Mouse (Mus musculus) CD4-positive helper T cell, adult 2 months (primary cell): ENCODE measurements around the gene Vipr1.
"Not testable (repeated sequence)": the region's sequence is repeated elsewhere in the genome, so short reads cannot be mapped to it uniquely, and the experiment has no call there.

Source experiments
- DNase-seq: peaks from one replicate; pipeline ENCODE4 v3.0.0-alpha.2; 2012; ENCODE audit warnings: low read depth, missing footprints, low spot score

Gene Vipr1

DNA sequence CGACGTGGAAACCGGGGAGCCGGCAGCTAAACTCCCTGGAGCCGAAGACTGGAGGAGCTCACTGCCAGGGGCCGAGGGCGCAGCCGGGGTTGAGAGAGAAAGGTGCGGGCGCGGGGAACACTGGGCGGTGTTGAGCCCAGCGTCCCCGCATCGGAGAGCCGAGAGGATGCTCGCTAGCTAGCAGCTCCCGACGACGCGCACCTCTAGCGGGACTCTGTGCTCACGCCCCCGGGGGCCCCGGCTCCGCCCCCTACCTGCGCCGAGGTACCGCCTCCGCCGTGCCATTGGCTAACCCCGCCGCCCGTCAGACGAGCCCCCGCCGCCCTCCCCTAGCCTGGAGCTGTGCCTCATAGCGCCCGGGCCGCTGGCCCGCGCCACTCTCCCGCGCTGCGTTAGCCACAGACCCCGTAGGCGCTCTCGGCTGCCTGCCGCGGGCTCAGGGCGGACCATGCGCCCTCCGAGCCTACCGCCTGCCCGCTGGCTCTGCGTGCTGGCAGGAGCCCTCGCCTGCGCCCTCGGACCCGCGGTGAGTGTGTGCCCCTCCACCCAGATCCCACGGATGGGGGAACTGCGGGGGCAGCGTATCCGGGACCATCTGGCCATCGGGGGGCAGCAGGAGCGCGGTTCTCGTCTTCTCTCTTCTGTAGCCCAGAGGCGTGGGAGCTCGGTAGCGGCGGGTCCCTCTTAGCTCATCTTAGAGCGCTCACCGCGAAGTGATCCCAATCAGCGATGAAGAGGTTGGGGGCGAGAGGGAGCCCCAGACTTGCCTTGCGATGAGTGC lies at the start of gene Vipr1:
TSS of gene Vipr1 (plus strand) at position 316 of the 781 bp plus-strand sequence.
- DNase-seq = peak; percentile 93

DNA sequence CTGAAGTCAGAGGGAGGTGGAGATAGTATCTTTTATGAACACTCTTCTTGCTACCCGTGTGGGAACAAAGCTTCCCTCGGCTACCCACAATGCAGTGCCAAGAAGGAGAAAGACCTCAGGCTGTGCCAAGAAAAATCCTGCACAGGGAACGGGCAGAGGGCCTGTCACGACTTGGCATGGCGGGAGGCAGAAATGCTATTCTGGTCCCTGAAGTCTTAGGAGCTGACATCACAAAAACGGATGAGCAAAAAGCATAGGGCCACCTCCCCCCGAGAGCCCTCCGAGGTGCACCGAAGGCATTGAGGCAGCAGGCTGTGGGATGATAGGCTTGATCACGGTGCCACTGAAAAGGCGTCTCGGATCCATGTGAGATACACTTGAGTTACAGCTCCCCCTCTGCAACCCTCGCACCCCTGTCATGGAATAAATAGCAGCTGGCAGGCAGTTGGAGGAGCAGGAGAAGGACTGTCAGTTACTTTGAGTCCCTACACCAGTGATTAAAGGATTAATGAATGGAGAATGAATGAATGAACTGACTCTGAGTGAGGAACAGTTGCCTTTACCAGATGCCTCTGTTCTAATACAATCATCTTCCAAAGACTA lies 49.5 kb upstream of the Vipr1 start:
- DNase-seq = no peak

DNA sequence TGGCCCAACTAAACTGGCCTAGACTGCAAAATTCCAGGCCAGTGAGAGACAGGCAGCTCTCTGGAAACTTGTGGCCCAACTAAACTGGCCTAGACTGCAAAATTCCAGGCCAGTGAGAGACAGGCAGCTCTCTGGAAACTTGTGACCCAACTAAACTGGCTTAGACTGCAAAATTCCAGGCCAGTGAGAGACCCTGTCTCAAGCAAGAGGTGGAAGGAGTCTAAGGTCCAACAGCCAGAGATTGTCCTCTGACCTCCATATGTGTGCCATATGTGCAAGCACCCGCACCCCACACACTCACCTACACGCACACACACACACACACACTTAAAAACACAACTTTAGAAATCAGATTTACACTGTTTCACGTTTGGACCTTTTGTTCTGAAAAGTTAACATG lies 48.7 kb upstream of the Vipr1 start:
- not testable (repeated sequence) for DNase-seq

DNA sequence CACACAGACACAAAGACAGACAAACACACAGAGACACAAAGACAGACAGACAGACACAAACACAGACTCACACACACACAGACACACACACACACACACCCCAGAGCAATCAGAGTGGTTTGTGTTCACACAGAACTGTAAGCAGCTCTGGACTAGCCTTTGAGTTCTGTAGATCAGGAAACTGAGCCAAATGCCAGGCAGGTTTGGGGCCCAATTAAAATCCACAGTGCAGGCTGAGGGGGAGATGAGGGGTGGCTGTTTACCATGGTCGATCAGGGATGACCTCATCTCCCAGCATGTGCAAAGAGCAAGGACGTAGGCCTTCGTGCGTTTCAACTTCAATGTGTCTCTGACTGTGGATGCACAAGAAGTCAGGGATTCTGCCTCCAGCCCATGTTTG lies 47.7 kb upstream of the Vipr1 start:
- DNase-seq = no peak

DNA sequence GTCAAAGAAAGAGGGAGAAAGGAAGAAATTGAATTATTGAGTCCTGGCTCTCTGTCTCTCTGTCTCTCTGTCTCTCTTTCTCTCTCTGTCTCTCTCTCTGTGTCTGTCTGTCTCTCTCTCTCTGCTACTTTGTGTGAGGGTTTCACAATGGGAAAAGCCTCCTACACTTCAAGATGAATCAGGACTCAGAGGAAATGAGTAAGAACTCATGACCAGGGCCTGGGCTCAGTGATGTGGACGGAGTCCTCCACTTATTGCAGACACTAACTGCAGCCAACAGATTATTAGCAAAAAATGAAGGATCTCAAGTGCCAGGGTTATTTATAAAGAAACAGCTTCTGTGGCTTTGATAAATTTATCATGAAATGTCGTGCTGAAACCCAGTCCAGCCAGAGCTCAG lies 44.4 kb upstream of the Vipr1 start:
- DNase-seq = no peak

DNA sequence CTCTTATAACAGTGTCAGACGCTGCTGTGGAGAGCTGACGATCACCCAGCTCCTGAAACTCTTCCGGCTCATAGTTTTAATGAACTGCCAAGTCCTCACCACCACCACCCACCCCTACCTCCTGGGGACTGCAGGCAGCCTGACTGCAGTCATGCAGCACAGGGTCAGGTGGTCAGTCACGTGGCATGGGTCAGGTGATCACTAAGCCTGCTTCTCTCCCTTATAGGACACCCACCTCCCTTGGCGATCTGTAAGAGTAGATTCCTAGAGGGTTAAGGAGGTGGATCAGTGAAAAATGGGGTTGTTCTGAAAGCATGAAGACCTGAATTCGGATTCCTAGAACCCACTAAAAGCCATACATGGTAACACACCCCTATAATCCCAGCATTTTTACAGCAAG lies 43.0 kb upstream of the Vipr1 start:
- no peak for DNase-seq

DNA sequence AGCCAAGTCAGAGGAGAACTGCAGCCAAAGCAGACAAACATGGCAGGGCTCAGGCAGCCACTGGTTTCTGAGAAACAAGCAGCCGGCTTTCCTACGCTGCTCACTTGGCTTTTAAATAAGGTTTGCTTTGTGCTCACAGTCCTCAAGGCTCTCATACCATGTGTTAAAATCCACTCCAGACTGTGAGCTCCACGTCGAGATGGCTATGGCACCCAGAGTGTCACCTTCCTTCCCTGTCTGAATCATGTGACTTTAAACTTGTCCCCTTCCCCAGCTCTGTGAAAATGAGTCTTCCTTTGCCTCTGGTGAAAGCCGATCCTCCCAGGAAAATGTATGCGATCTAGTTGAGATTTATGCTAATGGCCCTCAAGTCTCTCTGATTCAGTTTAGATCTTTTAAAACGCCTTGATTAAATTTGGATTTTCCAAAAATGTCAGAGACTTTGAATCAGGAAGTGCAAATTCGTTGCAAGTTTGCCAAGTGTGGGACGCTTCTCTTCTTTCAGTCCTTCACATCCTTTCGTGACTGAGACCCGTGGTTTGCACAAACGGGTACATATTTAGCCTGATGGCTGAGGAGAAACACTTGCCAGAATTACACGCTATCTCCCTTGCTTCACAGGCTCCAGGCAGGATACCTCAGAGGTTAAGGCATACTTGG lies 42.2 kb upstream of the Vipr1 start:
- no peak for DNase-seq

DNA sequence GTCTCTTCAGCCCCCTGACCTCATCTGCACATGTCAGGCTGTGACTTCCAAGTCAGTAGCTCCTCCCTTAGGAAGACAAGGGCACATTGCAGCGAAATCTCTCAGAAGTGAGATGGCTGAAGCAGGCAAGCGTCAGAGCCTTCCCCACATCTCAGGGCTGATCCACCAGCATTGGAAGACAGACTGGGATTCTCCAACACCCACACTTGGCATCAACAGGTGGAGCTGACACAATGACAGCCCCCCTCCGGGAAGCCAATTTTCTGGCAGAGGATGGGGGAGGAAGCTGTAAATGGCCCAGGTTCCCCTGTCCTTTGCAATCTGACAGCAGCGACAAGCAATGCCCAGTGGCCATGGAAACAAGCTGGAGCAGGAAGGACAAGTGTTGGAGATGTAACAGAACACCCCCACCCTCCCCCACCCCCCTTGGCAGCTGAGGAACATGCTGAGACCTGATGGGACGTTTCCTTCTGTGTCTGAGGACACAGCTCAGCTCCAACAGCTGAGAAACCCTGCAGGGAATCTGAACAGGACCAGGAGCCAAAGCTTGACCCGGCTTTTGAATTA lies 41.6 kb upstream of the Vipr1 start:
- DNase-seq = no peak

DNA sequence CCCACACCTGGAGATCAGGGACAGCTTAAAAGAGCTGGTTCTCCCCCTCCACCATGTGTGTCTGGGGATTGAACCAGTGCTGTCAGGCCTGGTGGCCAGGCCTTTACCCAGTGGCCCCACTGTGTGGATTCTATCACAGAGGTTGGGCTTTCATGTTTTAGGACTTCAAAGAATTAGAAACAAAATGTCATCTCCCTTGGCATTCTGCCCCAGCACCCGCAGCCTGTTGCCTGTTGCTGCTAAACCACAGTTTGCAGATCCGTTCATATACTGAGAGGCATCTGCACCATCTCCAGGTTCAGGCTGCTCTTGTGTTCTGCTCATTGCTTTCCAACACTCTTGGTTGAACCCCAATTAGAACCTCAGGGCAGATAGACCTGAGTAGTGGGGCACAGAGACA lies 40.1 kb upstream of the Vipr1 start:
- peak; percentile 61 for DNase-seq

DNA sequence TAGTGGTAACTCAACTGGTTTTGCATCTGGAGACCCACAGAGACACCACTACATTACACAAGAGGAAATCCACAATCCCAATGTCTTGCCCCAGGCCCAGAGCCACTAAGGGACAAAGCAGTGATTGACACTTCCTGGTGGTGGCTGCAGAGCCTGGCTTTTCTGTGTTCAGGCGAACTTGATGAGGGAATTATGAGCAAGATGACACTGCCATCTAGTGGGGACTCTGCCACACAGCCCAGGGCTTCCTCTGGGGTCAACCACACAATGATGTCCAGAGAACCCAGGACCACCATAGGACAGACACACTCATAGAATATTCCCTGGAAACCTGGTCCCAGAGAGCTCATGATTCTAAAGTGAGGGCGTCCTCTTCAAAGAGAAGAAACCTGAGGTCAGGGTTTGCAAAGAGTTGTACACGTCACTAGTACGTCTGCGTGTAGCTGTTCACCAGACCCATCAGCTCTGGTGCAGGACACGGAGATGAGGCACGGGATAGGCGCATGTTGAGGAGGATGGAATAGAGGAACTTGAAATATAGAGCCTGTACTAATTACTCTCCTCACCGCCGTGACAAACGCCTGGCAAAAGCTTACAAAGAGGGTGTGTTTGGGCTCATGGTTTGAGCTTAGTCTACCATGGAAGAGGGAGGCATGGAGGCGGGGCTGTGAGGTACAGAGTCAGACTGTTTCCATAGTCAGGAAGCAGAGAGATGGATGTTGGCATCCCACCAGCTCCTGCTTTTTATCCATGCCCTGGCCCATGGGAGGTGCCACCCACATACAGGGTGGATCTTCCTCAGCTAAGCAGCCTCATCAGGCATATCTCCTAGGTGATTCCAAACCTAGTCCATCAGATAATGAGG lies 36.9 kb upstream of the Vipr1 start:
- DNase-seq = peak; percentile 61

DNA sequence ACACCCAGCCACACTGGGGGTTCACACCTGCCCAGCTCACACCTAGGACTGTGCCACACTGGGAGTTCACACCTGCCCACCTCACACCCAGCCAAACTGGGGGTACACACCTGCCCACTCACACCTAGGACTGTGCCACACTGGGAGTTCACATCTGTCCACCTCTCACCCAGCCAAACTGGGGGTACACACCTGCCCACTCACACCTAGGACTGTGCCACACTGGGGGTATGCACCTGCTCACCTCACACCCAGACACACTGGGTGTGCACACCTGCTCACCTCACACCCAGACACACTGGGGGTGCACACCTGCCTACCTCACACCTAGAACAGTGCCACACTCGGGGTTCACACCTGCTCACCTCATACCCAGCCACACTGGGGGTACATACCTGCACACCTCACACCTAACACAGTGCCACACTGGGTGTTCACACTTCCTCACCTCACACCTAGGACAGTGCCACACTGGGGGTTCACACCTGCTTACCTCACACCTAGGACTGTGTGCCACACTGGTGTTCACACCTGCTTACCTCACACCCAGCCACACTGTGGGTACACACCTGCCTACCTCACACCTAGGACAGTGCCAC lies 35.9 kb upstream of the Vipr1 start:
- DNase-seq = no peak

DNA sequence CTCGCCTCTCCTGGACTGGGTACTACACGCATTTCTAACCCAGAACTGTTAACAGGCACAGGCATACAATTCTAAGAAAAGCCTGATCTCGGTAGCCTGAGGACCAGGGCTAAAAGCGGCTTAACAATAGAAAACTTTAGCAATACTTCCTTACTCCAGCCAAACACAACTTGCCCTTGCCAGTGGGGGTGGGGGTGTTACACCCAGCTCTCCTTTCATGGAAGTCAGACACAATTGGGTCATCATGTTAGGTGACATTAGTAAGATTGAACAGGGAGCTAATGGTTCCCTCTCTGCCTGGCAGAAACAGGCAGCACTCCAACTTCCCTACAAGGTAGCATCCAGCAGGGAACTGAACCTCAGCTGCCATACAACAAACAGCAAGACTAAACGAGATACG lies 33.1 kb upstream of the Vipr1 start:
- DNase-seq = no peak

DNA sequence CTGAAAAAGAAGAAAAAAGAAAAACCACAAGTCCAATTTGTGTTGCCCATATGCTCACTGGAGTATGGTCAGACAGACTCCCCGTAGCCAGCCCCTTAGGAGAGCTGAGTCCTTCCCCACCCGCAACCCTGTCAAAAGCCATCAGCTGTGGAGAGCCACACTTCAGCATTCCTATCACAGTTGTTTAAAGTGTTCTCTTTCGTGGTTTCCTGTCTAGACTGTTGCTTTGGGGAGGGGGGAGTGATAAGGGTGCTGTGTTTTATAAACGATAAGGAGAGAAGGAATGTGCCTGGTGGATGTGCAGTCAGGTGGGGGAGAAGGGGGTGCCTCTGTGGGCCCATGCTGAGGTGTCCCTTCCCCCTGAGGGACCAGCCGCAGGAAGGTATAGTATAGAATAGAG lies 29.3 kb upstream of the Vipr1 start:
- DNase-seq = no peak

DNA sequence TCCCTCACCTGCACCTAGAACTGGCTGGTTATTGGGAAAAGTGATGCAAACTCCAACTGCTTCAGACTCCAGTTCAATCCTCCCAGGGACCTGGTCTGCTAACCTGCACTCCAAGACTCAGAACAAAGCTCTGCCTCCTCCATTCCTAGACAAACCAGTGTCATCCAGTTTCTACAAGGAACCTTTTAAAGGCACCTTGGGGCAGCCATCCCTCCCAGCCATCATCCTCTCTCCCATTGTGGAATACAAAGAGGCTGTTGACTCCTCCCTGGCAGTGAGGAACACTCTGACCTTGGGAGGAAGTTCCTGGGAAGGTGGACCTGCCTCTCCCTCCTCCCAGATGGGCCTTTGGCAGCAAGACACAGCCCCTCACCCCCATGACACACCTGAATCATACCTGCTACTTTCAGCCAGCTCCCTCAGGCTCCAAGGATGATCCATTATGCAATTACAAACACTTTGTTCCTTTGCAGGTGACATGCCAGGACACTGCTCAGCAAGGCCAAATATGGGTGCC lies 28.2 kb upstream of the Vipr1 start:
- DNase-seq = no peak

DNA sequence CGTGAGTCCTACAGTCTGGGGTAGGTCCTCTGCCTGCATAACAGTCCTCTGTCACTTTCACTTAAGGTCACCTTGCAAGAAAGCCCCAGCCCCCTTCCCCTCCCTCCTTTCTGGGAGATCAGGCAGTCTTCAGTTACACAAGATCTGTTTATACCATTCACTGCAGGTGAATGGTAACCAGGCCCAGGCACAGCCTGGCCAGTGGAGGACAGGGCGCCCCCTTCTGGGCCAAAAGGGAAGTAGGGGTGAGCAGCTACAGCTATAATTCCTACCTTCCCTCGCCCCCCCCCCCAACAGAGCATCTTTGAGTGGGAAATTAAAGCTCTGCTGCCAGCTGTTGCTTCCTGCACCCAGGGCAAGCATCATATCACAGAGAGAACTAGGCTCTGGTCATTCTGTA lies 26.0 kb upstream of the Vipr1 start:
- DNase-seq = peak; percentile 51

DNA sequence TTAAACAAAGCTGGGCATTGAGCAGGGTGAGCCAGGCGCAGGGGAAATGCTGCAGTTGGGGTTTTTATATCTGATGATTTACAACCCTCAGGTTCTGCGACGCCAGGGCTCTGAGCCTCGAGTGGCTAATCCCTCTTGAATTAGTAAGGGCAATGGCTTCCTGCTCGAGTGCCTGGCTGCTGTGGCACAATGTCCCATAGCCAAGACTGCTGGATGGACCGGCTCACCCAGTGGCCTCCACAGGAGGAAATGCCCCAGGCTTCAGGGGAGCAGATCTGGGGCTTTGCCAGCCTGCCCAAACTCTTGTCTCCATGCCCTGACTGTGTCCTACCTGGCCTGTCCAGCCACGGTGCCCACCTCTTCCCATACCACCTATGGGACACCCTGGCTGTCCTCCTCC lies 23.1 kb upstream of the Vipr1 start:
- no peak for DNase-seq

DNA sequence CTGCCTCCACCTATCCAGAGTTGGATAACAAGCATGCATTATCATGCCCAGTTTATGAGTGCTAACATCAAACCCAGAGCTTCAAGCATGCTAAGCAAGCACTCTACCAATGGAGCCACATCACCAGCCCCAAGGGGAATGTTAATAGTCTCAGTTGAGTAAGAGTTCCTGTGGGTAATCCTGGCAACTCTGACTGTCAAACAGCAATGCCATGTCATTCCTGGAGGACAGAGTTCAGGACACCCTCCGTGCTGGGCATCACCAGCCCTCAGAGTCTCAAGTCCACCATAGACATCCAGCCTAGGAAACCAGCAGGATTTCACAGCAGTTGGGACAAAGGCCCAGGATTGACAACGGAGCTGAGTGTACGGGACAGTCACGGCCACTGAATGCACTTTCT lies 19.3 kb upstream of the Vipr1 start:
- DNase-seq = no peak

DNA sequence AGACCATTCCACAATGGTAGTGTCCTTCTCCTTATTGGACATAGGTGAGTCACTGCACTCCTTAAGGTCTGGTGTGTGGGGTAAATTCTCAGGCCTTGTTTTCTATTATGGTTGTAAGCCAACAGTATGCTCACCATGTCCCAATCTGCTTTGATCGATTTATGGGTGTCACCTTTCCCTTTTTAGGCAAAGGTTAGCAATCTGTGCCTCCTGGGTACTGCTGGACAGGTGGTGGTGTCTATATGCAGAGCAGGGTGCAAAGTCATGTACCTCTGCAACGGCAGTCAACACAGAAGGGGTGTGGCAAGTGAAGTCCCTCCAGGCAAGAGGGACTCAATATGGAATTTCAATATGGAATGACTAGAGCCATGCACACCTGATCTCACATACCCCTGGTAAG lies 17.6 kb upstream of the Vipr1 start:
- no peak for DNase-seq

DNA sequence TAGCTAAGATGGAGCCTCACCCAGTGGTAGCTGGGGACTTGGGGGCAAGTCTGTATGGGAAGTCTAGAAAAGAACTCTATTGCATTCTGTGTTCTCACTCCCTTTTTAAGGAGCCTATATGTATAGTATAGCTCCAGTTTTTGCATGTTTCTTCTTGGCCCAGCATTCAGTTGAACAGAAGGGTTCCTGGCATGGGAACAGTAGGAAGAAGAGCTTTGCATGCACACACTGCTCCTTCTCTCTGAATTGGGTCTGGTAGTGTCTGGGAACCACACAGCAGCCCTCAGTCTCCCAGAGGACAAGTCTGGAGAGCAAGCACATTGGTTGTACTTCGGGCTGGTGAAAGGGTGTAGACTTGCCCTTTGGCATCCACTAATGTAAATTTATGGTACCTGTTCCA lies 11.9 kb upstream of the Vipr1 start:
- no peak for DNase-seq

DNA sequence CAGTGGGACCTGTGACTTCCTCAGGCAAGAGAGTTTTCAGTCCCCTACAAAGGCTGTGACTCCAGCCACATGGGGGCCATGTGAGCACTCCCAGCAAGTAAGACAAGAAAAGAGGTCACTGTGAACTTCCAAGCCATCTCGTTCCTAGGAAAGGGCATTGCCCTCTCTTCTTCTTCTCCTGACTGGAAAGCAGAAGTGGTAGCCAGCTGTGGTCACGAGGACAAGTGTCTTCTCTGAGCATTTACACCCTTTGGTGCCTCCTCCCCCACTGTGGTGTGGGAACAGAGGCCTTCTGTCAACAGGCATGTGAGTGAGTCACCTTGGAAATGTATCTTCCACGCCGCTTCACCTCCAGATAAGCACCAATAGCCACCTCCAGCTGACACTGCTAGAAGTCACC lies 10.6 kb upstream of the Vipr1 start:
- no peak for DNase-seq

DNA sequence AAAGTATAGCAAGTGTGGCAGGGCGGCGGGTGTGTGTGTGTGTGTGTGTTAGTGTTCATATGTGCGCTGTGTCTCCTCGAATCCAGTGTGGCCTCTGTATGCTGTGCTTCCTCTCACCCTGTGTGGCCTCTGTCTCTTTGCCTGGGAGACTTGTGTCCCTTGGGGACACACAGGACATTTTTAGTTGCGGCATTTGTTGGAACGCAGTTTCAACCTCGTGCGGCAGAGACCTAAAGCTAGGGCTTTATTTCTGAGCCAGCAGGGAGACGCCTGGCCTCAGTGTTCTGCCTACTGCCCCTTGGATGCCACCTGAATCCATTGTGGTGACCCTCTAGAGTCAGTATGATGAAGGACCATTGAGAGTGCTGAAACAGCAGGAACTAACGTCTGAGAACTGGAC lies 9.6 kb upstream of the Vipr1 start:
- no peak for DNase-seq
